Mouse (Mus musculus) spleen, embryonic (tissue): ENCODE results near the gene Defa32.
"Not testable (repeated sequence)": the region's sequence is repeated elsewhere in the genome, so short reads cannot be mapped to it uniquely, and the experiment has no call there.

Experiments
- CTCF ChIA-PET: fragments of 350-600 bp; sonication (Branson Sonifier 250); formaldehyde crosslinking; loops from one replicate; lab custom pipeline; 2022; lab: Charles Lee

Defa32 gene

GRCm38 (mm10) chr8:21528732-21529131 is at the start of gene Defa32:
Gene Defa32 (plus strand): TSS chr8:21529032.
- CTCF ChIA-PET, result not testable (repeated sequence)

GRCm38 (mm10) chr8:21508958-21509357 is 19.9 kb upstream of the Defa32 start, which contains the start of gene Defa20:
Gene Defa20 (plus strand): TSS chr8:21509258.
- CTCF ChIA-PET, result not testable (repeated sequence)

GRCm38 (mm10) chr8:21565086-21565485 is 36.3 kb downstream of the Defa32 start, which contains the start of gene Defa37:
Gene Defa37 (plus strand): TSS chr8:21565386.
- CTCF ChIA-PET, result not testable (repeated sequence)
